Mouse (Mus musculus) B cell, adult 62 days (primary cell): ENCODE measurements around the gene Sec16b. TPM values are rescaled to one million over a fixed set of nuclear protein-coding genes. Genes with fewer than 3 reads are reported as not detected.

Experiments used
- total RNA-seq: library from RNA; stranded (reverse); gene quantifications from 4 replicates; pipeline ENCODE4 v1.2.4, GENCODE M21; 2023

Sec16b gene
- 0.82 to 1.5 TPM (median 1.1 TPM) in 4 replicates for total RNA-seq

DNA sequence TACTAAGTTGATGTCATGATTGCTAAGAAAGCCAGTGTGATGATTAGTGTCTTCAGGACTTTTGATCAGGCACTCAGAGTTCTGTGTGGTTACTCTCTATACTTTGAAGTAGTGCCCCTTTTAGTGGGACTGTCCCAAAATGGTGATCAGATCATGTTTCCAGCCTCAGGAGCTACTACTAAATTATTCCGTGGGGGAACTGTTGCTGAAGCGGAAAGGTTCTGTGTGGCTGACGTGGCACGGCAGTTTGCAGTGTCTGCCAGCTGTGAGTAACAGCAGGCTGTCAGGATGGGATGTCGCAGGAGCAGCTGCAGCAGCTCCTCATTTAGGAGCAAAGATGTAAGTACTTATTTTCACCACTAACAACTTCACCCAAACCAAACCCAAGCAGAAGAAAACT, at the start of gene Sec16b:
Sec16b (plus strand) TSS at position 207 of the 400 bp plus-strand sequence.

DNA sequence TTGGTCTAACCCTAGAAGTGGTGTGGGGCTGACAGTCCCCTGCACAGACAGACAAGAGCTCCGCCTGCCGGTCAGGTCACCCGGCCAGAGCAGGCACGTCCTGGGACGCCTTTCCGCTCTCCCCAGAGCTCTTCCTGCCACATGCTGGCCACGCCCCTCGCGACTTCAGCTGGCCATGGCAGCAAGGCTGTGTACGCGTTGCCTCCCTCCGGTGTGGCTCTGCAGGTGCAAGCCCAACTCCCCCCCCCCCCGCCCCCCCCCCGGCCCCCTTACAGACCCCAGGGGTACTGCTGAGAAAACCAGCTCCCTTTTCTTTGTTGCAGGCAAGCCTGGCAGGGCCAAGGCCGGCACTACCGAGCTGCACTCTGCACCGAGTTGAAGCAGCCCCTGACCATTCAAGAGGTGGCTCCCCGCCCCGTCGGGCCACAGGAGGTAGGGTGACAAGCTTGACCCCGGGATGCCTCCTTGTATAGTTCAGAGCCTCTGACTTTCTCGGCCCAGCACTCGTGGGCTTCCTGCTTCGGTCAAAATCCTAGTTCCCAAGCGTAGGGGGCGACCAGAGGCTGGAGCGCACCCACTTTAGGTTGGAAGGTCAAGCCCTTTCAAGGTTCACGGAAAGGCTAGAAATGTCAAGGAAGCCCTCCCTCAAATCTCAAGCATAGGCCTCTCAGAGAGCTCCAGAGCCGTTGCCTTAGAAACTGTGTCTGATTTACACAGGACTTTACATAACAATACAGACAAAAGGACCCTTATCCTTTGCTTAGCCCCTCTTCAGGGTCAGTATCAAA, 47.9 kb upstream of the Sec16b start, which contains the start of gene Cryzl2:
Cryzl2 (plus strand) TSS at position 157 of the 788 bp plus-strand sequence.

Other genes with a start within 250 kb of the Sec16b start
- gene Rasal2, start 94.1 kb upstream of the Sec16b start, total RNA-seq: 0.50 to 0.85 TPM (median 0.69 TPM) in 4 replicates
- gene Cryzl2, start 48.2 kb upstream of the Sec16b start, total RNA-seq: 3.3 to 4.8 TPM (median 4.1 TPM) in 4 replicates